Comparison of ENCODE assay signal across 9 mouse cellular contexts in genomic region chr12:76417433-76417854, GRCm38 (mm10). TPM values are rescaled to one million over a fixed set of nuclear protein-coding genes. Genes with fewer than 3 reads are reported as not detected.
DNase-seq lines count a peak whose midpoint lies in the region; ATAC-seq lines count a peak whose summit lies in the region.
"Had no signal": no experiment of that assay in that cellular context is flagged by ENCODE, and none has a peak within 500 bp of the region (broad histone marks: within the 10 kb centered on the region; RNA-seq: fewer than 3 reads in every experiment).

Gene Ppp1r36 (plus strand): TSS chr12:76417538.

- ATAC-seq in heart, embryonic 14.5 days (ENCODE audit: insufficient number of reproducible peaks, insufficient read depth, low FRiP score, low read depth), result peak; percentile 71
- peak; percentile 40; the same call in 1 of the 2 replicates for ATAC-seq in megakaryocyte, adult 5-6 weeks (ENCODE audit: poor library complexity, severe bottlenecking)

- H3K4me3 ChIP-seq in heart, embryonic 14.5 days (ENCODE audit: control insufficient read depth in 1 of 2, insufficient read depth in 1 of 2, low read depth in 1 of 2, low read length in 2 of 2), result peak within 1 kb of the TSS; percentile 43 to 57

- no peak within 1 kb of the TSS for H3K27ac ChIP-seq in heart, embryonic 14.5 days (replicated peaks in 1 of 2; ENCODE audit: control insufficient read depth in 1 of 2, insufficient read depth in 1 of 2, low read depth in 2 of 2, low read length in 2 of 2)
- H3K27ac ChIP-seq: macrophage had no signal

- no peaks in the 10 kb centered on the region for H3K36me3 ChIP-seq in heart, embryonic 14.5 days (ENCODE audit: control insufficient read depth, insufficient read depth, low read length)

- DNase-seq in urinary bladder, adult 18-20 months (ENCODE audit: low spot score in 2 of 2), result peak; percentile 60 to 67
- no peak for DNase-seq in urinary bladder, postnatal 10 days (ENCODE audit: low spot score)
- DNase-seq in kidney, postnatal 14 days, result peak; percentile 66
- DNase-seq in testis, postnatal 10 days (ENCODE audit: low spot score), result peak; percentile 54
- no peak for DNase-seq in layer of hippocampus, postnatal 14 days (ENCODE audit: low spot score in 2 of 2)
- no peak for DNase-seq in right cerebral cortex, postnatal 14 days

- H3K27me3 ChIP-seq in heart, embryonic 14.5 days (ENCODE audit: control insufficient read depth, insufficient read depth, low read length), result no peaks in the 10 kb centered on the region

- H3K4me2 ChIP-seq in heart, embryonic 14.5 days (ENCODE audit: low read length), result peak within 1 kb of the TSS; percentile 76

- H3K9ac ChIP-seq in heart, embryonic 14.5 days (ENCODE audit: low read length), result peak within 1 kb of the TSS; percentile 60

- WGBS in heart, embryonic 14.5 days, result under 1% methylated on average over 37 of the region's 37 CpGs

- peaks cover 4 to 8% of the 10 kb centered on the region in 2 experiments; a peak in 2 of 4 replicates for H3K4me1 ChIP-seq in heart, embryonic 14.5 days (ENCODE audit: control insufficient read depth in 2 of 2, insufficient read depth in 2 of 2, low read length in 2 of 2)

- no peaks in the 10 kb centered on the region for H3K9me3 ChIP-seq in heart, embryonic 14.5 days (ENCODE audit: control insufficient read depth, low read length)

RNA-seq across cellular contexts. Expression of gene Ppp1r36, which starts in this region (rescaled TPM):
- polyA plus RNA-seq in heart, embryonic 14.5 days (2014; fragmentation: Nextera tagmentation; extraction: Ambion mirVana), result 2.4 and 3.9 TPM in 2 replicates
- total RNA-seq in megakaryocyte, adult 5-6 weeks (2015), result 0.58 TPM in 1 of 2 replicates, not detected in the other
- 0.18 TPM in 1 of 2 replicates, not detected in the other for total RNA-seq in megakaryocyte, adult 5-6 weeks (2017)
- 1 to 10 TPM; 1.1 to 3.0 TPM for total RNA-seq in layer of hippocampus, postnatal 14 days (2021)
- polyA plus RNA-seq: macrophage had no signal

Comparison
In these comparisons a context has a peak if more than half of its experiments do, and no peak if none do; other contexts are left out.
1. DNase-seq: peak in urinary bladder, adult 18-20 months (2 of 2), kidney, postnatal 14 days (single experiment) and testis, postnatal 10 days (single experiment); none in urinary bladder, postnatal 10 days (single experiment), layer of hippocampus, postnatal 14 days (0 of 2) and right cerebral cortex, postnatal 14 days (single experiment).
2. Peak in ATAC-seq in megakaryocyte, adult 5-6 weeks; RNA of the gene not detected or under 1 TPM.